Comparison of ENCODE assay signal across 19 mouse cellular contexts in genomic region chr4:66242683-66243082, GRCm38 (mm10).
A peak's percentile ranks its signal among the peaks of the same experiment; 100 is the strongest.
DNase-seq lines count a peak whose midpoint lies in the region; ATAC-seq and TF ChIP-seq lines count a peak whose summit lies in the region.
"Had no signal": no experiment of that assay in that cellular context is flagged by ENCODE, and none has a peak within 500 bp of the region (broad histone marks: within the 10 kb centered on the region; RNA-seq: fewer than 3 reads in every experiment).

No protein-coding gene starts in this region.

- 0 out of 2 replicates have a peak, but pooled peaks have one; percentile 37 for ATAC-seq in limb, embryonic 14.5 days (ENCODE audit: low FRiP score, low read depth)
- ATAC-seq in limb, embryonic 15.5 days (ENCODE audit: insufficient number of reproducible peaks, low FRiP score, low TSS enrichment, low read depth) = peak; percentile 71
- ATAC-seq: forebrain, embryonic 16.5 days; hindbrain, postnatal 0 days had no signal

- no peaks in the 10 kb centered on the region for H3K36me3 ChIP-seq in limb, embryonic 14.5 days (ENCODE audit: control insufficient read depth, insufficient read depth, low read length)
- no peaks in the 10 kb centered on the region for H3K36me3 ChIP-seq in limb, embryonic 10.5 days
- no peaks in the 10 kb centered on the region for H3K36me3 ChIP-seq in limb, embryonic 15.5 days
- H3K36me3 ChIP-seq in kidney, adult 2 months (ENCODE audit: control insufficient read depth, insufficient read depth, low read length) = no peaks in the 10 kb centered on the region
- H3K36me3 ChIP-seq: embryonic facial prominence, embryonic 13.5 days; forebrain, embryonic 12.5 days; heart, embryonic 12.5 days; hindbrain, embryonic 13.5 days had no signal

- no peaks in the 10 kb centered on the region for H3K27me3 ChIP-seq in limb, embryonic 14.5 days (ENCODE audit: control insufficient read depth, insufficient read depth, low read length)
- no peaks in the 10 kb centered on the region for H3K27me3 ChIP-seq in limb, embryonic 10.5 days (ENCODE audit: low read depth, poor library complexity, severe bottlenecking)
- H3K27me3 ChIP-seq in limb, embryonic 15.5 days = no peaks in the 10 kb centered on the region
- H3K27me3 ChIP-seq in kidney, adult 2 months (replicated peaks; ENCODE audit: control insufficient read depth, insufficient read depth, low read length) = no peaks in the 10 kb centered on the region
- H3K27me3 ChIP-seq: embryonic facial prominence, embryonic 13.5 days; forebrain, embryonic 12.5 days; heart, embryonic 12.5 days; hindbrain, embryonic 13.5 days had no signal

- no peak for TF ChIP-seq CTCF in kidney, adult 2 months (conservative IDR thresholded peaks at IDR 0.05; ENCODE audit: insufficient read depth, insufficient read length, low read depth, low read length)

- peak; percentile 36 for DNase-seq in limb, embryonic 14.5 days (ENCODE audit: low spot score)
- DNase-seq in limb, embryonic 10.5 days (ENCODE audit: low spot score) = no peak
- peak; percentile 21 for DNase-seq in cerebellum, adult 11 months
- peak; percentile 34 for DNase-seq in cerebellum, adult 8-10 months
- no peak for DNase-seq in kidney, adult 18-20 months
- DNase-seq in kidney, adult 2 months = no peak
- DNase-seq: adrenal gland, adult 2 months; adrenal gland, postnatal 25 days; gastrocnemius, adult 2 months; gastrocnemius, postnatal 25 days; heart, postnatal 36 days; kidney, adult 11 months had no signal

- no peak overlapping the region for H3K9ac ChIP-seq in limb, embryonic 14.5 days (ENCODE audit: low read depth, low read length, severe bottlenecking)
- H3K9ac ChIP-seq in limb, embryonic 15.5 days = no peak overlapping the region
- H3K9ac ChIP-seq: embryonic facial prominence, embryonic 13.5 days; forebrain, embryonic 12.5 days; heart, embryonic 12.5 days; hindbrain, embryonic 13.5 days had no signal

- no peaks in the 10 kb centered on the region for H3K4me1 ChIP-seq in limb, embryonic 14.5 days (ENCODE audit: control insufficient read depth, insufficient read depth, low read length)
- no peaks in the 10 kb centered on the region for H3K4me1 ChIP-seq in limb, embryonic 10.5 days
- H3K4me1 ChIP-seq in limb, embryonic 15.5 days = no peaks in the 10 kb centered on the region
- no peaks in the 10 kb centered on the region for H3K4me1 ChIP-seq in kidney, adult 2 months (ENCODE audit: control insufficient read depth, insufficient read depth, low read length)
- H3K4me1 ChIP-seq: embryonic facial prominence, embryonic 13.5 days; forebrain, embryonic 12.5 days; heart, embryonic 12.5 days; hindbrain, embryonic 13.5 days had no signal

- H3K4me3 ChIP-seq in limb, embryonic 14.5 days (replicated peaks; ENCODE audit: low read length) = no peak overlapping the region
- no peak overlapping the region for H3K4me3 ChIP-seq in limb, embryonic 10.5 days
- no peak overlapping the region for H3K4me3 ChIP-seq in limb, embryonic 15.5 days
- H3K4me3 ChIP-seq in kidney, adult 2 months (ENCODE audit: insufficient read depth, low read depth, low read length) = no peak overlapping the region
- H3K4me3 ChIP-seq: embryonic facial prominence, embryonic 13.5 days; forebrain, embryonic 12.5 days; gastrocnemius, adult 2 months; heart, embryonic 12.5 days; hindbrain, embryonic 13.5 days had no signal

- H3K27ac ChIP-seq in limb, embryonic 14.5 days (replicated peaks; ENCODE audit: low read depth, low read length) = no peak overlapping the region
- no peak overlapping the region for H3K27ac ChIP-seq in limb, embryonic 10.5 days
- no peak overlapping the region for H3K27ac ChIP-seq in limb, embryonic 15.5 days
- H3K27ac ChIP-seq in kidney, adult 2 months (ENCODE audit: insufficient read depth, low read depth, low read length) = no peak overlapping the region
- H3K27ac ChIP-seq: embryonic facial prominence, embryonic 13.5 days; forebrain, embryonic 12.5 days; gastrocnemius, adult 2 months; hindbrain, embryonic 13.5 days; hindbrain, postnatal 0 days had no signal

- H3K4me2 ChIP-seq in limb, embryonic 14.5 days (replicated peaks; ENCODE audit: low read depth, low read length, severe bottlenecking) = no peak overlapping the region
- H3K4me2 ChIP-seq in limb, embryonic 15.5 days = no peak overlapping the region
- H3K4me2 ChIP-seq: embryonic facial prominence, embryonic 13.5 days; forebrain, embryonic 12.5 days; heart, embryonic 12.5 days; hindbrain, embryonic 13.5 days had no signal

- TF ChIP-seq POLR2A in limb, embryonic 14.5 days (IDR thresholded peaks at IDR 0.05; ENCODE audit: borderline replicate concordance, extremely low read depth, insufficient read depth, insufficient read length) = no peak
- TF ChIP-seq POLR2A in kidney, adult 2 months (IDR thresholded peaks at IDR 0.05; ENCODE audit: low read depth, low read length) = no peak

- H3K9me3 ChIP-seq in limb, embryonic 14.5 days (ENCODE audit: control insufficient read depth, low read length) = no peaks in the 10 kb centered on the region
- no peaks in the 10 kb centered on the region for H3K9me3 ChIP-seq in limb, embryonic 10.5 days (replicated peaks)
- H3K9me3 ChIP-seq in limb, embryonic 15.5 days = no peaks in the 10 kb centered on the region
- H3K9me3 ChIP-seq: embryonic facial prominence, embryonic 13.5 days; forebrain, embryonic 12.5 days; heart, embryonic 12.5 days; hindbrain, embryonic 13.5 days had no signal

Comparison
In these comparisons a context has a peak if more than half of its experiments do, and no peak if none do; other contexts are left out.
1. DNase-seq: peak in limb, embryonic 14.5 days (single experiment), cerebellum, adult 11 months (single experiment) and cerebellum, adult 8-10 months (single experiment); none in limb, embryonic 10.5 days (single experiment), kidney, adult 18-20 months (single experiment) and kidney, adult 2 months (single experiment).